Mouse (Mus musculus): ENCODE data around the gene B230217C12Rik. TPM values are rescaled to one million over a fixed set of nuclear protein-coding genes. Genes with fewer than 3 reads are reported as not detected.

Gene B230217C12Rik
- polyA plus RNA-seq, 1 experiment from 2014 or later = 38.2 TPM

DNA sequence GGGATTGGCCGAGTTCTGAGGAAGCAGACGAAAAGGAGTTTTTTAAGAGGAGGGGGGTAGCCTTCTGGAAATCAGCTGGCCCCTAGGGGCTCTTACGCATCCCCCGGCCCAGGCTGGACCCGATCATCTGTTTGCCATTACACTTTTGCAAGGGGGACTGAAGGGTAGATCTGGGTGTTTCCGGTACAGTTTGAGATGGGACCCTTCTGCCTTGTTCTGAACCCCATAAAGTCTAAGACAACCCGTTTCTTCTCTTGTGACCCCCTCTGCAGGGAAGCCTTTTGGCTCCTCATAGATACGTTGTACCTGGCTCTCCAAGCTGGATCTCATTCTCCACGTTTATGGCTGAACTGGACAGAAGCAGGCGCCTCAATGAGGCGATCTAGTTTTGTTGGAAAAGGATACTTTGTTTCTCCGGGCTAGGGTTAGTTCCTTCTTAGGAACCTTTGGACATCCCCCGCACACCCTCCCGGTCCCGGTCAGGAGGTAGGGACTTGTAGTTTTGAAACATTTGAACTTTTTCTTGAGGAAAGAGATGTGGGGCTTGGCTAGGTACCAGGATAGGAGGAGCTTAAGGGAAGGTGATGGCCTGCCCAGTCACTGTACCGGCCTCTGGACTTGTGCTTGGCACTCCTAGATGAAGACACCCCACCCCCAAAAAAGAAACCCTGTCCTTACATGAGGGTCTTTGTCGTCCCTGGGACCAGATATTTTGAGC, 39.7 kb upstream of the B230217C12Rik start:
- Histone ChIP-seq H3K36me3 (ENCODE audit: control insufficient read depth, insufficient read depth, low read length) (no peaks in the 10 kb centered on the region), H3K4me2 (ENCODE audit: low read length) (peak overlapping the region; percentile 81), H3K4me1 (ENCODE audit: control insufficient read depth, insufficient read depth, low read depth, low read length) (peaks cover 43% of the 10 kb centered on the region), H3K9me3 (ENCODE audit: control insufficient read depth, low read length) (no peaks in the 10 kb centered on the region), H3K9ac (ENCODE audit: low read depth, low read length) (peak overlapping the region; percentile 73), H3K4me3 (ENCODE audit: low read length) (peak overlapping the region; percentile 61), H3K27ac (ENCODE audit: low read depth, low read length) (peak overlapping the region; percentile 96), H3K27me3 (replicated peaks; ENCODE audit: control insufficient read depth, insufficient read depth, low read length) (no peaks in the 10 kb centered on the region)
- no peak for ATAC-seq
- 7% methylated on average over 17 of the region's 17 CpGs for WGBS

GRCm38 (mm10) chr11:97801409-97802193, 39.0 kb upstream of the B230217C12Rik start:
- H3K27ac ChIP-seq (ENCODE audit: low read depth, low read length) = peak overlapping the region; percentile 96
- no peaks in the 10 kb centered on the region for H3K27me3 ChIP-seq (replicated peaks; ENCODE audit: control insufficient read depth, insufficient read depth, low read length)
- H3K36me3 ChIP-seq (ENCODE audit: control insufficient read depth, insufficient read depth, low read length) = no peaks in the 10 kb centered on the region
- no peaks in the 10 kb centered on the region for H3K9me3 ChIP-seq (ENCODE audit: control insufficient read depth, low read length)
- H3K4me1 ChIP-seq (ENCODE audit: control insufficient read depth, insufficient read depth, low read depth, low read length) = peaks cover 51% of the 10 kb centered on the region
- ATAC-seq = no peak
- WGBS = 32% methylated on average over 8 of the region's 8 CpGs
- peak overlapping the region; percentile 73 for H3K9ac ChIP-seq (ENCODE audit: low read depth, low read length)
- H3K4me2 ChIP-seq (ENCODE audit: low read length) = peak overlapping the region; percentile 81
- peak overlapping the region; percentile 61 for H3K4me3 ChIP-seq (ENCODE audit: low read length)

DNA sequence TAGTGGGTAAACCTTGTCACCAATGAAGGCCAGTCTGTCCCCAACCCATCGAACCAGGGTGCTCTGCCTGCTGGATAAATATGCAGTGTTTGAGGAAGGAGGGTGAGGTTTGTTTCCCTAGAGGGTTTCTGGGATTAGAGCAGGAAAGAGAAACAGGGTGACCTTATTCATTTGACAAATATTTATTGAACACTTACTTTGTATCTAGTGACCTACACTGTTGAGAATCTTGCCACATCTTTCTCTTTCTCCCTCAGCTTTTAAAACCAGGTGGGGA, 38.4 kb upstream of the B230217C12Rik start:
- no peak overlapping the region for H3K9ac ChIP-seq (ENCODE audit: low read depth, low read length)
- no peak for ATAC-seq
- peak overlapping the region; percentile 81 for H3K4me2 ChIP-seq (ENCODE audit: low read length)
- H3K27ac ChIP-seq (ENCODE audit: low read depth, low read length) = no peak overlapping the region
- 67% methylated on average over 1 of the region's 1 CpGs for WGBS
- no peaks in the 10 kb centered on the region for H3K27me3 ChIP-seq (replicated peaks; ENCODE audit: control insufficient read depth, insufficient read depth, low read length)
- H3K9me3 ChIP-seq (ENCODE audit: control insufficient read depth, low read length) = no peaks in the 10 kb centered on the region
- H3K36me3 ChIP-seq (ENCODE audit: control insufficient read depth, insufficient read depth, low read length) = no peaks in the 10 kb centered on the region
- peaks cover 56% of the 10 kb centered on the region for H3K4me1 ChIP-seq (ENCODE audit: control insufficient read depth, insufficient read depth, low read depth, low read length)
- H3K4me3 ChIP-seq (ENCODE audit: low read length) = peak overlapping the region; percentile 61; the same call in 1 of the 2 replicates

DNA sequence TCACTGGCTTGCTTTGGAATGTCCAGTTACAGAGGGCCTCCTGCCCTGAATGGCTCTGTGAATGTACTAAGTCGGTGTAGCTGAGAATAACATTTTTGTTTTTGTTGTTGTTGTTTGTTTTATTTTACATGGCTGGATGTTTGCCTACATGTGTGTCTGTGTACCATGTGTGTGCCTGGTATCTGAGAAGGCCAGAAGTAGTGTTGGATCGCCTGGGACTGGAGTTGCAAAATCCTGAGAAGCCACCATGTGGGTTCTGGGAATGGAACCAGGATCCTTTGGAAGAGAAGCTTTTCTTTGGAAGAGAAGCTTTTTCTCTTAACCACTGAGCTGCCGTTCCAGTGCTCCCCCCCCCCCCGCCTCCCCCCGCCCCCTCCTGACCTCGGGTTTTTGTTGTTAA, 38.1 kb upstream of the B230217C12Rik start:
- H3K9me3 ChIP-seq (ENCODE audit: control insufficient read depth, low read length) = no peaks in the 10 kb centered on the region
- no peaks in the 10 kb centered on the region for H3K27me3 ChIP-seq (replicated peaks; ENCODE audit: control insufficient read depth, insufficient read depth, low read length)
- no peak overlapping the region for H3K27ac ChIP-seq (ENCODE audit: low read depth, low read length)
- peaks cover 58% of the 10 kb centered on the region for H3K4me1 ChIP-seq (ENCODE audit: control insufficient read depth, insufficient read depth, low read depth, low read length)
- H3K36me3 ChIP-seq (ENCODE audit: control insufficient read depth, insufficient read depth, low read length) = peaks cover 2% of the 10 kb centered on the region
- H3K4me3 ChIP-seq (ENCODE audit: low read length) = peak overlapping the region; percentile 61; the same call in 1 of the 2 replicates
- H3K4me2 ChIP-seq (ENCODE audit: low read length) = peak overlapping the region; percentile 81
- no peak overlapping the region for H3K9ac ChIP-seq (ENCODE audit: low read depth, low read length)
- WGBS = 39% methylated on average over 6 of the region's 6 CpGs
- no peak for ATAC-seq

- Histone ChIP-seq H3K27ac (ENCODE audit: low read depth, low read length) (peak overlapping the region; percentile 23), H3K36me3 (ENCODE audit: control insufficient read depth, insufficient read depth, low read length) (peaks cover 8% of the 10 kb centered on the region), H3K4me2 (ENCODE audit: low read length) (no peak overlapping the region), H3K27me3 (replicated peaks; ENCODE audit: control insufficient read depth, insufficient read depth, low read length) (no peaks in the 10 kb centered on the region), H3K9me3 (ENCODE audit: control insufficient read depth, low read length) (no peaks in the 10 kb centered on the region), H3K9ac (ENCODE audit: low read depth, low read length) (no peak overlapping the region), H3K4me1 (ENCODE audit: control insufficient read depth, insufficient read depth, low read depth, low read length) (peaks cover 71% of the 10 kb centered on the region), H3K4me3 (ENCODE audit: low read length) (no peak overlapping the region)
- WGBS = 80% methylated on average over 5 of the region's 5 CpGs
- ATAC-seq = no peak
Measured at GRCm38 (mm10) chr11:97803847-97804246, 36.7 kb upstream of the B230217C12Rik start.

- H3K9ac ChIP-seq (ENCODE audit: low read depth, low read length) = no peak overlapping the region
Measured at GRCm38 (mm10) chr11:97804841-97805661, 35.5 kb upstream of the B230217C12Rik start.

DNA sequence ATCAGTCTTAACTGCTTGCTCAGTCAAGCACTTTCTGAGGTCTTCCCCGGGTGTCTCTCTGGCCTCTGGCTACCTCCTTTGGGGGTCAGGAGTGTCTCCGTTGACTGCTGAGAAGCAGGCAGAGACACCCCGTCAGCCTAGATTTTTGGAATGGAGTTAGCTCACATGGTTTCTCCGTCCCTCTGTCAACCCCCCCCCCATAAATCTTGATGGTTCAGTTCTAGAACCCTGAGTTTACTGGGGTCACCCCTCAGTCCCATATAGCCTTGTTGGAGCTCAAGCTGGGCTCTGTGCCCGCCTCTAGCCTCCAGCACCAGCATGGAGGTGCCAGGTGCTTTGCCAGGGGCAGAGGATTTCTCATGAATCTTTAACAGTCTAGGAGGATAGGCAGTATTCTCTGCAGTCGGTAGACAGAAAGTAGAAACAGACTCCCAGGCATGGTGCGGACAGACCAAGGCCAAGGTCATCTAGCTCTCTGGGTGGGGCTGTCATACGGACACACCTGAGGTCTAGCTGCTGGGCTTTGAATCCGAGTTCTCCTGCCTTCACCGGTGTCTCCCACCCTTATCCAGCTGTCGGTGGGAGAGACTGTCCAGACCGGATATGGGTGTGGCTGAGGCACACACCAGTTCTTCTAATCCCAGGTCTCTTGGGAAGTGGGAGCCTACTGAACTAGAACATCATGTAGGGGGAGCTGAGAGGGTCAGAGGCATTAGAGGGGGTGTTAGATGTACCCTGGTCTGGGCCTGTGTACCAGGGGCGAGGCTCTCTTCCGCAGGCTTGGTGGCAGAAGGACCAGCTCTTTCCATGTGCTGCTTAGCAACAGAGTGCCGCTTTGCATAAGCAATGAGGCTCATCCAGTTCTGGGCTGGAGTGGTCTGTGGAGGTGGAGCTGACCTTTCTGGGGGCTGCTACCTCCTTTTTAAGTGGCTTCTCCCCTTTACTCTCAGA, 34.6 kb upstream of the B230217C12Rik start:
- ATAC-seq = peak; percentile 59
- Histone ChIP-seq H3K4me3 (ENCODE audit: low read length) (peak overlapping the region; percentile 16), H3K27me3 (replicated peaks; ENCODE audit: control insufficient read depth, insufficient read depth, low read length) (no peaks in the 10 kb centered on the region), H3K9ac (ENCODE audit: low read depth, low read length) (peak overlapping the region; percentile 47), H3K4me2 (ENCODE audit: low read length) (peak overlapping the region; percentile 45), H3K27ac (ENCODE audit: low read depth, low read length) (peak overlapping the region; percentile 82), H3K36me3 (ENCODE audit: control insufficient read depth, insufficient read depth, low read length) (peaks cover 13% of the 10 kb centered on the region), H3K4me1 (ENCODE audit: control insufficient read depth, insufficient read depth, low read depth, low read length) (peaks cover 83% of the 10 kb centered on the region), H3K9me3 (ENCODE audit: control insufficient read depth, low read length) (no peaks in the 10 kb centered on the region)
- WGBS = 29% methylated on average over 15 of the region's 15 CpGs

More at GRCm38 (mm10) chr11:97804841-97805661, 35.5 kb upstream of the B230217C12Rik start:
- peak overlapping the region; percentile 45 for H3K4me2 ChIP-seq (ENCODE audit: low read length)
- H3K27me3 ChIP-seq (replicated peaks; ENCODE audit: control insufficient read depth, insufficient read depth, low read length) = no peaks in the 10 kb centered on the region
- H3K36me3 ChIP-seq (ENCODE audit: control insufficient read depth, insufficient read depth, low read length) = peaks cover 10% of the 10 kb centered on the region
- H3K27ac ChIP-seq (ENCODE audit: low read depth, low read length) = peak overlapping the region; percentile 82
- peak; percentile 32 for ATAC-seq
- H3K4me1 ChIP-seq (ENCODE audit: control insufficient read depth, insufficient read depth, low read depth, low read length) = peaks cover 79% of the 10 kb centered on the region
- WGBS = 22% methylated on average over 9 of the region's 9 CpGs
- H3K9me3 ChIP-seq (ENCODE audit: control insufficient read depth, low read length) = no peaks in the 10 kb centered on the region
- H3K4me3 ChIP-seq (ENCODE audit: low read length) = no peak overlapping the region

DNA sequence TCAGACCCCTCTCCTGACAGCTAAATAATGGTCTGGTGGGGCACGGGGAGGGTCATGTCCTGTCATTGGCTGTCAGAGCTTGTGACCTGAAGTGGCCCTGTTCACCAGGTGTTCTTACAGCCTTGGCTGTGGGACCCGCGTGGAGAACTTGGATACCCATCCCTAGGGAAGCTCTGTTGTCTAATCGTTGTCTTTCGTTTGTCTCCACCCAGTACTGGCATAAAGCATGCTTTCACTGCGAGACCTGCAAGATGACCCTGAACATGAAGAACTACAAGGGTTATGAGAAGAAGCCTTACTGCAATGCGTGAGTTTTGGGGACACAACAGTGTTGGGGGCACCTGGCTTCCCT, 34.0 kb upstream of the B230217C12Rik start:
- peaks cover 83% of the 10 kb centered on the region for H3K4me1 ChIP-seq (ENCODE audit: control insufficient read depth, insufficient read depth, low read depth, low read length)
- no peaks in the 10 kb centered on the region for H3K9me3 ChIP-seq (ENCODE audit: control insufficient read depth, low read length)
- H3K4me3 ChIP-seq (ENCODE audit: low read length) = no peak overlapping the region
- ATAC-seq = no peak
- H3K27ac ChIP-seq (ENCODE audit: low read depth, low read length) = peak overlapping the region; percentile 82
- H3K27me3 ChIP-seq (replicated peaks; ENCODE audit: control insufficient read depth, insufficient read depth, low read length) = no peaks in the 10 kb centered on the region
- H3K4me2 ChIP-seq (ENCODE audit: low read length) = peak overlapping the region; percentile 45
- H3K36me3 ChIP-seq (ENCODE audit: control insufficient read depth, insufficient read depth, low read length) = peaks cover 13% of the 10 kb centered on the region
- 53% methylated on average over 7 of the region's 7 CpGs for WGBS
- no peak overlapping the region for H3K9ac ChIP-seq (ENCODE audit: low read depth, low read length)
